Mouse (Mus musculus): ENCODE data around the gene Tmem101.
A peak's percentile ranks its signal among the peaks of the same experiment; 100 is the strongest.

Gene Tmem101

DNA sequence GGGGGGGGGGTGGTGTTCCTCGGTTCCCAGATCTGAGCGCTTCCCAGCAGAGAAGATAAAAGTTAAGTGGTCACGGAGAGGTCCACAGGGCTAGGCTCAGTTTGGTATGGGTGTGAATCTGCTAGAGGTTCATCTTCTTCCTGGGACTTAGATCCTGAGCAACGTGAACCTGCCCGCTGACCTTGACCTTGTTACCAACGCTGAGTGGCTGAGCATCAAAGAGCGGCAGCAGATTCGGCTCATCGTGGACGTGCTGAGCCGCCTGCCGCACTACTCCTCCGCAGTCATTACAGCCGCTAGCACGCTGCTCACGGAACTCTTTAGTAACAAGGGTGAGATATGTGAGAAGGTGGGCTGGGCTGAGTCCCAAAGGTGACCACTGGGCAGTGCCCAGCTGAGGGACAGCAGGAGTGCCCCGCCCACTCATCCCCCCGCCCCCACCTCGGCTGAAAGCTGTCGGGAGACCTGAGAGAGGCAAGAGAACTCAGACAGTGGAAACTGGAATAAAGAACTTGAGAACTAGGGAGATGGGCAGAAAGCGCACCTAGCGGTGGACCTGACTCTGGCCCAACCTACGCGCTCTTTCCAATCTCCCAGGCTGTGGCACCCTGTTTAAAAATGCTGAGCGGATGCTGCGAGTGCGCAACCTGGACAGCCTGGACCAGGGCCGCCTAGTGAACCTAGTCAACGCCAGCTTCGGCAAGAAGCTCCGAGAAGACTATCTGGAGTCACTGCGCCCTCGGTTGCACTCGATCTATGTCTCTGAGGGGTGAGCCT, 8.8 kb downstream of the Tmem101 start:
- DNase-seq (ENCODE audit: low spot score), result no peak

DNA sequence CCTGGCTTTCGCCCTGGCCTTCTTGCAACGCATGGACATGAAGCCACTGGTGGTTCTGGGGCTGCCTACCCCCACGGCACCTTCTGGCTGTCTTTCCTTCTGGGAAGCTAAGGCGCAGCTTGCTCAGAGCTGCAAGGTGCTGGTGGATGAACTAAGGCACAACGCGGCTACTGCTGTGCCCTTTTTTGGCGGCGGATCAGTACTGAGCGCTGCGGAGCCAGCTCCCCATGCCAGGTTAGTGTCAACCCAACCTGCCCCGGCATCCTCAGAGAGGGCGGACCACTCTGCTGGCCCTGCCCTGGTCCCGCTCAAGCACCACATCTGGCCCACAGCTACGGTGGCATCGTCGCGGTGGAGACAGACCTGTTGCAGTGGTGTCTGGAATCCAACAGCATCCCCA, 9.7 kb downstream of the Tmem101 start:
- no peak for DNase-seq (ENCODE audit: low spot score)

DNA sequence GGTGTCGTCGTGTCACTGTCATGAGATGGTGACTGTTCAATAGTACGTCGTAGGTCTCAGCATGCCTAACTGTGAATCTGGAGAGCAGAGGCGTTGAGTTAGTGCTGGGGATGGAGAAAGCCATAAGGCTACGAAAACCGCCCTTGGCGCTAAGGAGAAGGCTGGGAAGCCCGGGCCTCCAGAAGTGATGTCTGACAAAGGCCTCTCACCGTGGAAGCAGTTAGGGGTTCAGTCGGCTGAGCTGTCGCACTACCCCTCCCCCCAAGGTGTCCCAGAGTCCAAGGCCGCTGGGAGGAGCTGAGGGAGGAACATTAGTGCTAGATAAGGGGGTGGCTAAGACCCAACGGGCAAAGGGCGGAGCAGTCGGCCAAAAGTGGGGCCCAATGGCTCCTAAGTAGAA, 10.2 kb downstream of the Tmem101 start:
- no peak for DNase-seq (ENCODE audit: low spot score)

DNA sequence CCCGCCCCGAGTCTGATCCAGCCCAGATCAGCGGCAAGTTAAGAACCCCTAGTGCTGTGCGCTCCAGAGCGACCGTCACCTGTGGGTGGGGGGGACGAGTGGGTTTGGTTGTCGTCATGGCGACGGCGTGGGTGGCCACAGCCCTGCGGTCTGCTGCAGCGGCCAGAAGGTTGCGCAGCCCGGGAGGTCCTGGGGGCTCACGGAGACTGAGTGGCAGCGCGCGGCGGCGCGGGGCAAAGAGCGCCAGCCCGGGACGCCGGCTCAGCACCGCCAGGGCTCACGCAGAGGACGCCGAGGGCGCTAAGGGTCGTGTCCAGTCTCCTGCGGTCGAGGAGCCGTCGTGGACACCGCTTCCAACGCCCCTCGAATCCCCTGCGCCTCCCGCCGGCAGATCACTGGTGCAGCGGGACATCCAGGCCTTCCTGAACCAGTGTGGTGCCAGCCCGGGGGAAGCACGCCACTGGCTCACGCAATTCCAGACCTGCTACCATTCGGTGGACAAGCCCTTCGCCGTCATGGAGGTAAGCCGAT, 10.7 kb downstream of the Tmem101 start, which contains the start of gene Nags:
Nags (plus strand) TSS at position 43 of the 531 bp plus-strand sequence.
- DNase-seq (ENCODE audit: low spot score), result no peak

DNA sequence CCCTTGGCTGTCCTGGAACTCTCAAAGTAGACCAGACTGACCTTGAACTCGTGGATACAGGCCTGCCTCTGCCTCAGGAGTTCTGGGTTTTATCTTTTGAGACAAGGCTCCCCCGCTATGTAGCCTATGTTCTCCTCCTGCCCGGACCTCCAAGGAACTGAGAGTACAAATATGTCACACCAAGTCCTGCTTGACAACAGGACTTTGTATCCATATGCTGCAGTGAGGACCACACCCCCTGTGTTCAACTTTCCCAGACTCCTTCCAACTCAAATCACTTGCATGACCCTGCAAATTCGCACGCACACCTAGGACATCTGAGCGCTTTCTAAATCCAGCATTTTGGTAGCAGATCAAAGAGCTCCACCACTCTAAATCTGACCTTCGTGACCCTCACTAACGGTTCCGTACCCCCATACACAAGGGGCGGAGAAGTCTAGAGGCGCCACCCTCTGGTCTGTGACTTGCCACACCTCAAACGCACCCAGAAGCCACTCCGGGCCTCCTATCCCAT, 11.2 kb downstream of the Tmem101 start:
- no peak for DNase-seq (ENCODE audit: low spot score)

GRCm38 (mm10) chr11:102142355-102142754, 13.8 kb downstream of the Tmem101 start:
- no peak for DNase-seq (ENCODE audit: low spot score)

DNA sequence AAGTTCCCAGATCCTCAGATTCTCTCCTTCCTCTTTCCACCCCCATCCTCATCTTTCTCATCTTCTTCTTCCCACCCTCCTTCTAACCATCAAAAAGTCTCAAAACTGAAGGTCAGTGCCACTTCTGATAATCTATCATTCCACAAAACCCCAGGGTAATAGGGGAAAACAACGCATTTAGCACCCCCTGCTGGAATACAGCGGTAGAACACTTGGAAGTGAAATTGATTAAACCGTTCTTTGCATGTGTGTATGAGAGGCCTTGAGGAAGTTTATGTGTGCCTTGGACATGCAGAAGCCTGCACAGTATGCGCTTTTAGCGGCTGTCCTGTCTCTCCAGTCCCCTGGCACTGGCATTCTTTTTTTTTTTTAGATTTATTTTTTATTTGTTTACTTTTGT, 15.7 kb downstream of the Tmem101 start:
- peak; percentile 38 for DNase-seq (ENCODE audit: low spot score)

DNA sequence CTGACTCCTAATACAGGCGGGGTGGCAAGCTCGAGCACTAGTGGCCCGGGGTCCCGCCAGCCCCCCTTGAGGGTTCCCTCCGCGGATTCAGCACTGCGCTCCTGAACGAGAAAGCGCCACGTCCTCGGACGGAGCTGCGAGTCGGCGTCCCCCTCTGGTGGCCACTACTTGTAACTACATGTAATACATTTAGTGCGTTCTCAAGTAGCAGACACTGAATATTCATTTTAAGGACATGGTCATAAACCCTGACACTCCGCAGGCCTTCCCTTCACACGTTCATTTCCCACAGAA, 17.8 kb downstream of the Tmem101 start:
- DNase-seq (ENCODE audit: low spot score), result peak; percentile 27

DNA sequence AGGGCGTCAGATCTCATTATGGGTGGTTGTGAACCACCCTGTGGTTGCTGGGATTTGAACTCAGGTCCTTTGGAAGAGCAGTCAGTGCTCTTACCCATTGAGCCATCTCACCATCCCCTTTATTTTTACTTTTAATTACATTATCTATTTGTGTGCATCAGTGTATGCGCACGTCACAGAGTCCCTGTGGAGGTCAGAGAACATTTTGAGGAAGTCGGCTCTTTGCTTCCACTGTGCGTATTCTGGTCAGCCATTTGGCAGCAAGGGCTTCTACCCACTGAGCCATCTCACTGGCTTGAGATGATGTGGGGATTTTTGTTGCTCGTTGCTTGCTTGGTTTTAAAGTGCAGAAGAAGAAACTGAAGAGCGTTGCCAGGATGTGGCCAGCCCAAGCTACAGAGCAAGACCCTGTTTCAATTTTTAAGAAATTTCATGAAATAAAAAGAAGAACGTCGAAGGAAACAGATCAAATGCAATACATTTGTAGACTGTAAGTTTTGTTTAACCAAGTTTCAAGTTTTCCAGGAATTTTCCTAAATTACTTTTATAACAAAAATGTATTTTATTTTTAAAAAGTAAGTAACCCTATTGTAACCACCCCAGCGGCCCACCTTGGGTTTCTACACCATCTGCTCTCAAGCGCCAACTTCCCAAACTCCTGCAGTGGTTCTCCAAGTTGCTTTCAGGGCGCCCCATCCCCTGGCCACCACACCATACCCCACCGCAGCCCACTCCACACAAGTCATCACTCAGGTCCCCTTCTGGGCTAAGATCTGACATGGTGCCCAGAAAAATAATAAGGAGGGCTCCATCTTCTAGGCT, 18.4 kb downstream of the Tmem101 start:
- no peak for DNase-seq (ENCODE audit: low spot score)

GRCm38 (mm10) chr11:102134516-102134915, 21.7 kb downstream of the Tmem101 start:
- no peak for DNase-seq (ENCODE audit: low spot score)

DNA sequence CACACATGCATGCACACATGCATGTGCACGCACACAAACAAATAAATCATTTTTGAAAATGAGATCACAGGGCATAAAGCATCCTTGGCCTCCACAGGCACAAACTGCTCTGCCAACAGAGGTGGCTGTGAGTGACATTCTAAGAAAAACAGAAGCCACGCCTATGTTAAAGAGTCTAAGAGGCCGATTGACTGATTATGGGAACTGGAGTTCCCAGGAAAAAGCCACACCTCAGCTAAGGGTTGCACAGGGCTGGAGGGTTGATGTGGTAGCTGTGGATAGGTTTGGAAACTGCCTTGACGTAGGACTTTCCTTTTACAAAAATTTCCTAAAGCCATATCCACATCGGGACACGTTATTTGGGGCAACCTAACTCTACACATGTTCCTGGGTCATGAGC, 38.8 kb downstream of the Tmem101 start:
- DNase-seq (ENCODE audit: low spot score), result no peak

DNA sequence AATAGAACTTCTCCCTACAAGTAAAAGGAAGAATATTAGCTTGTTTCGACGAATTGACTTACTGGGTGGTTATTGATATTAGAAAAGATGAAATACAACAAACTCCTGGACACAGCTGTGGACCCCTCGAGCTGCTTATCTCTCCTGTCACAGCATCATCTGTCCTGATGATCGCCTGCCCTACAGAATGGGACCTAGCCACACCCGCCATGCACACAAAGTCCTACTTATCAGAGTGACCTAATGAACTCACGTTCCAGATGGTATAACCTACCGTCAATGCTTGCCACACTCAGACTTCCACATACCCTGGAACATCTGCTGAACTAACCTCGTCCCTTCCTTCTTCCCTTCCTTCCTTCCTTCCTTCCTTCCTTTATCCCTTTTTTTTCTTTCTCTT, 40.0 kb downstream of the Tmem101 start:
- DNase-seq (ENCODE audit: low spot score), result no peak

- no peak for DNase-seq (ENCODE audit: low spot score)
These were observed 44.6 kb downstream of the Tmem101 start for GRCm38 (mm10) chr11:102111576-102111975.

- DNase-seq (ENCODE audit: low spot score), result no peak
These were observed 48.5 kb downstream of the Tmem101 start, which contains the start of gene Pyy for GRCm38 (mm10) chr11:102107732-102108131. Pyy (minus strand) TSS chr11:102107832.

DNA sequence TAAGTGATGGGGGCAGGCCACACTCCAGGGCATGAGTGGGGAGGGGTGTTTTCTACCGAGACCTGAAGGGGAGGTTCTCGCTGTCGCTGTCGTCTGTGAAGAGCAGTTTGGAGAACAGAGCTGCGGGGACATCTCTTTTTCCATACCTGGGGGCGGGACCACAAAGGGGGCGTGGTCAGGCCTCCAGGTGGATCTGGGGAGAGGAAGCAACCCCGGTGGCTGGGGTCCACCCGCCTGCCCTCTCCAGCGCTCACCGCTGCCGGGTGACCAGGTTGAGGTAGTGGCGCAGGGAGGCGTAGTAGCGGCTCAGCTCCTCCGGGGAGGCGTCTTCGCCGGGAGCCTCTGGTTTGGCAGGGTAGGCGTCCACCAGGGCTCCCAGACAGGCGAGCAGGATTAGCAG, 49.3 kb downstream of the Tmem101 start:
- no peak for DNase-seq (ENCODE audit: low spot score)
